Mouse (Mus musculus): ENCODE data around the gene Pias3. TPM values are rescaled to one million over a fixed set of nuclear protein-coding genes. Genes with fewer than 3 reads are reported as not detected.
"Not testable (repeated sequence)": the region's sequence is repeated elsewhere in the genome, so short reads cannot be mapped to it uniquely, and the experiment has no call there.

The Pias3 gene
- total RNA-seq, 2 experiments from 2014 or later, result 18.1 to 22.1 TPM

- intact Hi-C loops (cut with DNase I), result loop anchor here (5.0 kb wide), 1 partner anchor 85 kb away; no protein-coding TSS in a partner anchor
- peak; percentile 97 to 99 for DNase-seq
These were observed 31.2 kb downstream of the Pias3 start, which contains the start of the genes Polr3c and Rnf115 for GRCm38 (mm10) chr3:96727343-96727827. TSS of gene Polr3c (minus strand) at chr3:96727628. TSS of gene Rnf115 (plus strand) at chr3:96727664.

- DNase-seq, result no peak
- intact Hi-C loops (cut with DNase I), result loop anchor here (5.0 kb wide), 1 partner anchor 84 kb away; no protein-coding TSS in a partner anchor
These were observed 31.8 kb downstream of the Pias3 start for GRCm38 (mm10) chr3:96727828-96728633.

- intact Hi-C loops (cut with DNase I), result loop anchor here (5.0 kb wide), 1 partner anchor 83 kb away; no protein-coding TSS in a partner anchor
- DNase-seq, result no peak
These were observed 32.6 kb downstream of the Pias3 start for GRCm38 (mm10) chr3:96728634-96729402.

GRCm38 (mm10) chr3:96729403-96729784, 33.2 kb downstream of the Pias3 start:
- intact Hi-C loops (cut with DNase I), result loop anchor here (5.0 kb wide), 1 partner anchor 83 kb away; no protein-coding TSS in a partner anchor
- no peak for DNase-seq

- intact Hi-C loops (cut with DNase I), result loop anchor here (10.0 kb wide), 1 partner anchor 154 kb away; no protein-coding TSS in a partner anchor
- DNase-seq, result no peak
These were observed 34.6 kb downstream of the Pias3 start for GRCm38 (mm10) chr3:96730785-96731184.

GRCm38 (mm10) chr3:96733984-96734383, 37.8 kb downstream of the Pias3 start:
- DNase-seq, result no peak
- intact Hi-C loops (cut with DNase I), result loop anchor here (10.0 kb wide), 1 partner anchor 151 kb away; no protein-coding TSS in a partner anchor

GRCm38 (mm10) chr3:96735200-96735599, 39.0 kb downstream of the Pias3 start:
- intact Hi-C loops (cut with DNase I), result loop anchor here (5.0 to 10.0 kb wide), 2 partner anchors 42 to 150 kb away; no protein-coding TSS in a partner anchor
- no peak for DNase-seq

GRCm38 (mm10) chr3:96737013-96737740, 41.0 kb downstream of the Pias3 start:
- DNase-seq, result no peak
- intact Hi-C loops (cut with DNase I), result loop anchor here (5.0 to 10.0 kb wide), 2 partner anchors 40 to 148 kb away; no protein-coding TSS in a partner anchor

- intact Hi-C loops (cut with DNase I), result loop anchor here (5.0 to 10.0 kb wide), 2 partner anchors 39 to 147 kb away; no protein-coding TSS in a partner anchor
- no peak for DNase-seq
These were observed 41.8 kb downstream of the Pias3 start for GRCm38 (mm10) chr3:96737995-96738394.

- intact Hi-C loops (cut with DNase I); DNase-seq: not testable (repeated sequence)
These were observed 44.1 kb downstream of the Pias3 start for GRCm38 (mm10) chr3:96740279-96740678.

- DNase-seq, result no peak
- intact Hi-C loops (cut with DNase I), result no loop called here
These were observed 48.2 kb downstream of the Pias3 start for GRCm38 (mm10) chr3:96744348-96744747.

- intact Hi-C loops (cut with DNase I), result no loop called here
- DNase-seq, result no peak
These were observed 50.6 kb downstream of the Pias3 start for GRCm38 (mm10) chr3:96746829-96747228.

Other genes starting within 250 kb of the Pias3 start
- not detected for gene BC107364, start 244.1 kb upstream of the Pias3 start, total RNA-seq (2021)
- gene Hfe2, start 171.2 kb upstream of the Pias3 start, total RNA-seq (2021), result 100 to 1,000 TPM; 219 to 221 TPM
- gene Txnip, start 138.4 kb upstream of the Pias3 start, total RNA-seq (2021), result 100 to 1,000 TPM; 512 to 552 TPM
- gene Gm16253, start 119.4 kb upstream of the Pias3 start, total RNA-seq (2021), result 1 to 10 TPM; 3.7 to 4.5 TPM
- 10 to 100 TPM; 21.8 to 25.3 TPM for gene Polr3gl, start 102.2 kb upstream of the Pias3 start, total RNA-seq (2021)
- gene Ankrd34a, start 99.7 kb upstream of the Pias3 start, total RNA-seq (2021), result 1 to 10 TPM; 1.3 to 1.8 TPM
- gene Lix1l, start 95.2 kb upstream of the Pias3 start, total RNA-seq (2021), result 10 to 100 TPM; 28.3 to 28.6 TPM
- gene Rbm8a, start 66.5 kb upstream of the Pias3 start, total RNA-seq (2021), result 10 to 100 TPM; 37.9 to 40.5 TPM
- 10 to 100 TPM; 30.5 to 30.7 TPM for gene Pex11b, start 61.0 kb upstream of the Pias3 start, total RNA-seq (2021)
- under 1 TPM in 1 of 2 experiments, not detected in 1; 0.17 TPM for gene Gm42957, start 60.9 kb upstream of the Pias3 start, total RNA-seq (2021)
- gene Itga10, start 50.8 kb upstream of the Pias3 start, total RNA-seq (2021), result 1 to 10 TPM in 1 of 2 experiments, under 1 TPM in 1; 0.85 to 1.2 TPM
- under 1 TPM; 0.84 to 0.93 TPM for gene Ankrd35, start 26.3 kb upstream of the Pias3 start, total RNA-seq (2021)
- 1 to 10 TPM; 2.1 to 2.2 TPM for gene Nudt17, start 12.2 kb downstream of the Pias3 start, total RNA-seq (2021)
- 10 to 100 TPM; 21.8 to 24.3 TPM for gene Polr3c, start 31.2 kb downstream of the Pias3 start, total RNA-seq (2021)
- gene Rnf115, start 31.3 kb downstream of the Pias3 start, total RNA-seq (2021), result 10 to 100 TPM; 20.7 to 23.2 TPM
- gene Pdzk1, start 132.9 kb downstream of the Pias3 start, total RNA-seq (2021), result under 1 TPM in 1 of 2 experiments, not detected in 1; 0.12 TPM
- not detected for gene Cd160, start 133.0 kb downstream of the Pias3 start, total RNA-seq (2021)
- 10 to 100 TPM; 12.2 to 18.4 TPM for gene Gja5, start 208.3 kb downstream of the Pias3 start, total RNA-seq (2021)
- 10 to 100 TPM; 19.0 to 21.0 TPM for gene Gpr89, start 209.0 kb downstream of the Pias3 start, total RNA-seq (2021)
- not detected for gene Gja8, start 229.6 kb downstream of the Pias3 start, total RNA-seq (2021)